Mouse (Mus musculus) intestine, embryonic 16.5 days (tissue): ENCODE data around the gene Rasl11a. TPM values are rescaled to one million over a fixed set of nuclear protein-coding genes. Genes with fewer than 3 reads are reported as not detected.

ENCODE experiments used
- ATAC-seq: fragments of 200-750 bp; cut with Nextera tagmentation; 2 replicates; pipeline ENCODE4 v1.8.0; 2017; ENCODE audit warnings: moderate TSS enrichment, moderate library complexity
- H3K27ac ChIP-seq: fragments of 300-500 bp; sonication (generic); 2 replicates; pipeline ENCODE4 v1.5.1; 2014; ENCODE audit warnings: mild to moderate bottlenecking, low read length
- H3K27me3 ChIP-seq: fragments of 300-500 bp; sonication (generic); replicated peaks from 2 replicates; pipeline ENCODE4 v1.6.1; 2014; ENCODE audit warnings: low read length, control low read depth, mixed read lengths; ENCODE audit not compliant: control insufficient read depth, insufficient read depth
- H3K36me3 ChIP-seq: fragments of 300-500 bp; sonication (generic); 2 replicates; pipeline ENCODE4 v1.6.1; 2014; ENCODE audit warnings: low read length, control low read depth; ENCODE audit not compliant: control insufficient read depth, insufficient read depth
- H3K4me1 ChIP-seq: fragments of 300-500 bp; sonication (generic); 2 replicates; pipeline ENCODE4 v1.6.1; 2014; ENCODE audit warnings: low read length, control low read depth, mixed read lengths; ENCODE audit not compliant: control insufficient read depth, insufficient read depth
- H3K4me2 ChIP-seq: fragments of 300-500 bp; sonication (generic); 2 replicates; pipeline ENCODE4 v1.6.1; 2014; ENCODE audit warnings: low read depth, low read length, control low read depth
- H3K4me3 ChIP-seq: fragments of 300-500 bp; sonication (generic); 2 replicates; pipeline ENCODE4 v1.5.1; 2014; ENCODE audit warnings: mild to moderate bottlenecking, low read length
- H3K9ac ChIP-seq: fragments of 300-500 bp; sonication (generic); 2 replicates; pipeline ENCODE4 v1.6.1; 2014; ENCODE audit warnings: low read depth, low read length
- H3K9me3 ChIP-seq: fragments of 300-500 bp; sonication (generic); 2 replicates; pipeline ENCODE4 v1.6.1; 2016; ENCODE audit warnings: low read length, control low read depth; ENCODE audit not compliant: control insufficient read depth
- WGBS: fragments of 180-500 bp; shearing (Covaris S2); extraction: QIAGEN DNeasy Blood & Tissue Kit; methylation state at CpG from one replicate; pipeline ENCODE4 v1.1.7; 2014; 5-methylcytosine and 5-hydroxymethylcytosine counted together
- polyA plus RNA-seq: library from polyadenylated mRNA; unstranded; fragments of >200 nt; fragmentation: Nextera tagmentation; extraction: Ambion mirVana; gene quantifications from 2 replicates; pipeline ENCODE4 v1.2.1, GENCODE M21; 2015

Rasl11a gene
- polyA plus RNA-seq, 1 experiment from 2014 or later, result 28.3 TPM

- no peaks in the 10 kb centered on the region for H3K36me3 ChIP-seq
- H3K4me2 ChIP-seq, result no peak overlapping the region
- no peaks in the 10 kb centered on the region for H3K27me3 ChIP-seq
- no peak overlapping the region for H3K27ac ChIP-seq
- no peak overlapping the region for H3K9ac ChIP-seq
- WGBS, result 64% methylated on average over 8 of the region's 8 CpGs
- H3K9me3 ChIP-seq, result no peaks in the 10 kb centered on the region
- no peak for ATAC-seq
- no peak overlapping the region for H3K4me3 ChIP-seq
- no peaks in the 10 kb centered on the region for H3K4me1 ChIP-seq
These were observed 25.8 kb upstream of the Rasl11a start for GRCm38 (mm10) chr5:146818906-146819623.

GRCm38 (mm10) chr5:146823005-146823404 is 21.9 kb upstream of the Rasl11a start:
- H3K9me3 ChIP-seq, result no peaks in the 10 kb centered on the region
- H3K27me3 ChIP-seq, result no peaks in the 10 kb centered on the region
- no peak overlapping the region for H3K4me2 ChIP-seq
- H3K27ac ChIP-seq, result no peak overlapping the region
- WGBS, result 80% methylated on average over 5 of the region's 5 CpGs
- no peak overlapping the region for H3K9ac ChIP-seq
- peaks cover 8% of the 10 kb centered on the region for H3K4me1 ChIP-seq
- H3K4me3 ChIP-seq, result no peak overlapping the region
- no peaks in the 10 kb centered on the region for H3K36me3 ChIP-seq
- ATAC-seq, result no peak

GRCm38 (mm10) chr5:146829528-146829927 is 15.3 kb upstream of the Rasl11a start:
- Histone ChIP-seq H3K36me3 (peaks cover under 1% of the 10 kb centered on the region; the same call in 1 of the 2 replicates), H3K9ac (no peak overlapping the region), H3K4me3 (no peak overlapping the region), H3K4me1 (peaks cover 8% of the 10 kb centered on the region), H3K27me3 (no peaks in the 10 kb centered on the region), H3K9me3 (no peaks in the 10 kb centered on the region), H3K4me2 (no peak overlapping the region), H3K27ac (no peak overlapping the region)
- ATAC-seq, result no peak
- WGBS, result 56% methylated on average over 8 of the region's 8 CpGs

DNA sequence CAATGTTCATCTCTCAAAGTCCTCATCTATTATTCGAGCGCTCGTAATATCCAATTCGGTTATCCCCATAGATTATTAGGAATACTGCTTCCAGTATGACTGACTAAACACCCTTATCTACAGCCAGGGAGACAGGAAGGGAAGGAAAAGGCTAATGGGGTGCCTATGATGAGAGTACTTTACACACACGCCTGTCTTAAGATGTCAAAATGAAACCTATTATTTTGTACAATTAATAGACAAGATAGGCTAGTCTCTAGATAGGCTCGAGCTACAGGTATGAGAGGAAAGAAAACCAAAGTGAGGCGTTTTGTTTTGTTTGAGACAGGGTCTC is 12.5 kb upstream of the Rasl11a start:
- peak; percentile 40; the same call in 1 of the 2 replicates for ATAC-seq
- H3K4me1 ChIP-seq, result peaks cover 5% of the 10 kb centered on the region
- peak overlapping the region; percentile 75 for H3K4me2 ChIP-seq
- peaks cover 10% of the 10 kb centered on the region; the same call in 1 of the 2 replicates for H3K36me3 ChIP-seq
- H3K4me3 ChIP-seq, result peak overlapping the region; percentile 74
- H3K27me3 ChIP-seq, result no peaks in the 10 kb centered on the region
- WGBS, result 49% methylated on average over 7 of the region's 7 CpGs
- H3K9ac ChIP-seq, result peak overlapping the region; percentile 99
- no peaks in the 10 kb centered on the region for H3K9me3 ChIP-seq
- H3K27ac ChIP-seq, result peak overlapping the region; percentile 78

GRCm38 (mm10) chr5:146832769-146833448 is 12.0 kb upstream of the Rasl11a start, which contains the start of gene Rpl21:
Gene Rpl21, plus strand, starts transcription at chr5:146832890.
- peaks cover 5% of the 10 kb centered on the region for H3K4me1 ChIP-seq
- H3K27ac ChIP-seq, result peak within 1 kb of the TSS; percentile 78
- peak within 1 kb of the TSS; percentile 75 for H3K4me2 ChIP-seq
- H3K9ac ChIP-seq, result peak within 1 kb of the TSS; percentile 99
- ATAC-seq, result peak; percentile 98
- H3K9me3 ChIP-seq, result no peaks in the 10 kb centered on the region
- peak within 1 kb of the TSS; percentile 74 for H3K4me3 ChIP-seq
- under 1% methylated on average over 60 of the region's 60 CpGs for WGBS
- H3K36me3 ChIP-seq, result peaks cover 10% of the 10 kb centered on the region; the same call in 1 of the 2 replicates
- H3K27me3 ChIP-seq, result no peaks in the 10 kb centered on the region

GRCm38 (mm10) chr5:146833673-146834201 is 11.1 kb upstream of the Rasl11a start:
- peak overlapping the region; percentile 74 for H3K4me3 ChIP-seq
- peaks cover 5% of the 10 kb centered on the region for H3K4me1 ChIP-seq
- WGBS, result 9% methylated on average over 8 of the region's 8 CpGs
- peak overlapping the region; percentile 75 for H3K4me2 ChIP-seq
- H3K27me3 ChIP-seq, result no peaks in the 10 kb centered on the region
- ATAC-seq, result no peak
- H3K36me3 ChIP-seq, result peaks cover 10% of the 10 kb centered on the region; the same call in 1 of the 2 replicates
- H3K27ac ChIP-seq, result peak overlapping the region; percentile 78
- peak overlapping the region; percentile 99 for H3K9ac ChIP-seq
- no peaks in the 10 kb centered on the region for H3K9me3 ChIP-seq

- H3K4me2 ChIP-seq, result no peak overlapping the region
- H3K27me3 ChIP-seq, result no peaks in the 10 kb centered on the region
- peaks cover 5% of the 10 kb centered on the region for H3K4me1 ChIP-seq
- WGBS, result 71% methylated on average over 8 of the region's 8 CpGs
- ATAC-seq, result no peak
- peaks cover 10% of the 10 kb centered on the region; the same call in 1 of the 2 replicates for H3K36me3 ChIP-seq
- no peak overlapping the region; the same call in 1 of the 2 replicates for H3K27ac ChIP-seq
- H3K4me3 ChIP-seq, result no peak overlapping the region
- no peak overlapping the region; the same call in none of the 2 replicates for H3K9ac ChIP-seq
- no peaks in the 10 kb centered on the region for H3K9me3 ChIP-seq
These were observed 9.9 kb upstream of the Rasl11a start for GRCm38 (mm10) chr5:146834959-146835358.

GRCm38 (mm10) chr5:146837967-146838720 is 6.7 kb upstream of the Rasl11a start:
- no peak overlapping the region for H3K4me2 ChIP-seq
- 67% methylated on average over 7 of the region's 7 CpGs for WGBS
- H3K36me3 ChIP-seq, result peaks cover 10% of the 10 kb centered on the region; the same call in 1 of the 2 replicates
- no peak overlapping the region for H3K9ac ChIP-seq
- H3K9me3 ChIP-seq, result no peaks in the 10 kb centered on the region
- no peak overlapping the region for H3K4me3 ChIP-seq
- H3K27ac ChIP-seq, result no peak overlapping the region
- H3K4me1 ChIP-seq, result peaks cover 5% of the 10 kb centered on the region; the same call in 1 of the 2 replicates
- H3K27me3 ChIP-seq, result no peaks in the 10 kb centered on the region
- ATAC-seq, result no peak
